Comparison of ENCODE assay signal across 23 mouse cellular contexts in genomic region chr2:25200631-25201030, GRCm38 (mm10). TPM values are rescaled to one million over a fixed set of nuclear protein-coding genes. Genes with fewer than 3 reads are reported as not detected.
"Had no signal": no experiment of that assay in that cellular context is flagged by ENCODE, and none has a peak within 500 bp of the region (broad histone marks: within the 10 kb centered on the region; RNA-seq: fewer than 3 reads in every experiment).

No protein-coding gene starts in this region.

- DNase-seq: heart, postnatal 10 days; heart, postnatal 36 days; heart, postnatal 4 days; kidney, adult 11 months; kidney, adult 18-20 months; kidney, adult 2 months; kidney, adult 8-10 months; kidney, adult 9 months; kidney, postnatal 10 days; kidney, postnatal 14 days; kidney, postnatal 36 days; kidney, postnatal 4 days; layer of hippocampus, adult 9-11 months; layer of hippocampus, postnatal 36 days had no signal

RNA-seq across cellular contexts. Expression of gene Stpg3, which starts 13.8 kb away (rescaled TPM):
- total RNA-seq: heart, postnatal 10 days; heart, postnatal 25 days; heart, postnatal 36 days; heart, postnatal 4 days; hematopoietic stem cell, adult 5-6 weeks; hindbrain, postnatal 0 days; layer of hippocampus, postnatal 10 days; layer of hippocampus, postnatal 14 days; layer of hippocampus, postnatal 36 days; left cerebral cortex, adult 2 months had no signal

RNA-seq across cellular contexts. Expression of gene Fam166a, which starts 17.9 kb away (rescaled TPM):
- total RNA-seq: heart, postnatal 10 days; heart, postnatal 25 days; heart, postnatal 36 days; heart, postnatal 4 days; hematopoietic stem cell, adult 5-6 weeks; hindbrain, postnatal 0 days; layer of hippocampus, adult 2 months; layer of hippocampus, adult 8-10 months; layer of hippocampus, postnatal 10 days; layer of hippocampus, postnatal 14 days; layer of hippocampus, postnatal 36 days; left cerebral cortex, adult 18-20 months; left cerebral cortex, adult 2 months had no signal
